Mouse (Mus musculus) CH12.LX (cell line): Measurements from ENCODE around the gene Nkx2-4. TPM values are rescaled to one million over a fixed set of nuclear protein-coding genes. Genes with fewer than 3 reads are reported as not detected.

Source experiments
- DNase-seq: peaks from one replicate; pipeline ENCODE4 v3.0.0-alpha.2; 2013; ENCODE audit errors: extremely low read depth
- H3K27ac ChIP-seq: 2 replicates; pipeline ENCODE4 v1.5.1; 2012; ENCODE audit warnings: low read depth, mild to moderate bottlenecking, control low read depth, moderate library complexity; ENCODE audit not compliant: insufficient read depth
- H3K27me3 ChIP-seq: replicated peaks from 2 replicates; pipeline ENCODE3; 2012; ENCODE audit warnings: inconsistent platforms
- H3K36me3 ChIP-seq, 2 experiments: replicated peaks in 1 of 2; 2 replicates each; pipeline versions ENCODE3 to v1.6.1; 2012; ENCODE audit warnings: inconsistent platforms in 1 of 2, low read length in 1 of 2, mild to moderate bottlenecking in 1 of 2, mixed read lengths in 1 of 2, moderate library complexity in 1 of 2; ENCODE audit not compliant: control insufficient read depth in 1 of 2, insufficient read depth in 1 of 2
- H3K4me1 ChIP-seq, 2 experiments: 2 replicates each; pipeline ENCODE4 v1.6.1; 2012; ENCODE audit warnings: inconsistent platforms in 1 of 2, moderate library complexity in 1 of 2; ENCODE audit not compliant: insufficient read depth in 2 of 2, control insufficient read depth in 1 of 2
- H3K4me2 ChIP-seq: 2 replicates; pipeline ENCODE4 v1.6.1; 2012; ENCODE audit warnings: low read depth, mild to moderate bottlenecking, control low read depth; ENCODE audit not compliant: poor library complexity, insufficient read depth, severe bottlenecking
- H3K4me3 ChIP-seq, 3 experiments: fragments of 150-350 bp in 1 of 3; sonication (generic) in 1 of 3; replicated peaks in 1 of 3; 2 replicates each; pipeline versions ENCODE3 to v1.5.1; 2011 to 2012; ENCODE audit warnings: low read depth in 2 of 3, low read length in 2 of 3, mild to moderate bottlenecking in 2 of 3, moderate library complexity in 2 of 3, control low read depth in 1 of 3, improper control_type of control experiment in 1 of 3, inconsistent platforms in 1 of 3, mixed read lengths in 1 of 3; ENCODE audit not compliant: poor library complexity in 1 of 3
- H3K79me2 ChIP-seq: replicated peaks from 2 replicates; pipeline ENCODE4 v1.6.1; 2012; ENCODE audit warnings: mild to moderate bottlenecking, moderate library complexity; ENCODE audit not compliant: control insufficient read depth, poor library complexity, insufficient read depth, severe bottlenecking; ENCODE audit errors: extremely low read depth
- H3K9ac ChIP-seq: 2 replicates; pipeline ENCODE4 v1.6.1; 2012; ENCODE audit warnings: low read depth, mild to moderate bottlenecking, control low read depth, moderate library complexity; ENCODE audit not compliant: insufficient read depth
- H3K9me3 ChIP-seq: replicated peaks from 2 replicates; pipeline ENCODE3; 2012; ENCODE audit warnings: low read length, inconsistent platforms, mixed read lengths
- BHLHE40 ChIP-seq: IDR thresholded peaks from 2 replicates; pipeline ENCODE4 v1.6.1; 2011; ENCODE audit warnings: mild to moderate bottlenecking, low read depth, low read length, improper control_type of control experiment
- CHD1 ChIP-seq: IDR thresholded peaks from 2 replicates; pipeline ENCODE4 v1.6.1; 2012; ENCODE audit warnings: low read depth, low read length, improper control_type of control experiment, inconsistent platforms
- ELF1 ChIP-seq: IDR thresholded peaks from 2 replicates; pipeline ENCODE4 v1.6.1; 2014; ENCODE audit warnings: low read depth, mild to moderate bottlenecking, inconsistent platforms, low read length, improper control_type of control experiment
- ETS1 ChIP-seq: conservative IDR thresholded peaks from 2 replicates; pipeline ENCODE4 v1.6.1; 2012; ENCODE audit warnings: low read depth, mild to moderate bottlenecking, inconsistent platforms, low read length, improper control_type of control experiment, moderate library complexity
- GABPA ChIP-seq: IDR thresholded peaks from 2 replicates; pipeline ENCODE4 v1.6.1; 2012; ENCODE audit warnings: low read depth, low read length, improper control_type of control experiment, inconsistent platforms; ENCODE audit not compliant: insufficient replicate concordance
- IRF4 ChIP-seq: IDR thresholded peaks from 2 replicates; pipeline ENCODE4 v1.6.1; 2014; ENCODE audit warnings: low read depth, mild to moderate bottlenecking, inconsistent platforms, low read length, improper control_type of control experiment
- JUN ChIP-seq: IDR thresholded peaks from 2 replicates; pipeline ENCODE4 v1.6.1; 2011; ENCODE audit warnings: low read depth, mild to moderate bottlenecking, low read length, improper control_type of control experiment, moderate library complexity; ENCODE audit not compliant: insufficient read depth
- JUND ChIP-seq: conservative IDR thresholded peaks from 2 replicates; pipeline ENCODE4 v1.6.1; 2011; ENCODE audit warnings: low read depth, low read length, improper control_type of control experiment
- KAT2A ChIP-seq: IDR thresholded peaks from 2 replicates; pipeline ENCODE4 v1.6.1; 2012; ENCODE audit warnings: low read length, improper control_type of control experiment, inconsistent platforms; ENCODE audit not compliant: insufficient replicate concordance
- MAFK ChIP-seq: IDR thresholded peaks from 2 replicates; pipeline ENCODE4 v1.6.1; 2011; ENCODE audit warnings: low read length, improper control_type of control experiment; ENCODE audit not compliant: insufficient replicate concordance
- MAZ ChIP-seq: IDR thresholded peaks from 2 replicates; pipeline ENCODE4 v1.6.1; 2012; ENCODE audit warnings: low read depth, mild to moderate bottlenecking, inconsistent platforms, low read length, improper control_type of control experiment, moderate library complexity
- MYC ChIP-seq: IDR thresholded peaks from 2 replicates; pipeline ENCODE4 v1.6.1; 2011; ENCODE audit warnings: low read depth, mild to moderate bottlenecking, improper control_type of control experiment, low read length
- POLR2A ChIP-seq: IDR thresholded peaks from 2 replicates; pipeline ENCODE4 v1.6.1; 2011; ENCODE audit warnings: low read depth, mild to moderate bottlenecking, improper control_type of control experiment, low read length
- RCOR1 ChIP-seq: conservative IDR thresholded peaks from 2 replicates; pipeline ENCODE4 v1.6.1; 2012; ENCODE audit warnings: low read depth, mild to moderate bottlenecking, inconsistent platforms, low read length, improper control_type of control experiment
- SIN3A ChIP-seq: IDR thresholded peaks from 2 replicates; pipeline ENCODE4 v1.6.1; 2012; ENCODE audit warnings: low read length, improper control_type of control experiment, inconsistent platforms
- SMC3 ChIP-seq: IDR thresholded peaks from 2 replicates; pipeline ENCODE4 v1.6.1; 2011; ENCODE audit warnings: low read depth, low read length, improper control_type of control experiment
- TCF12 ChIP-seq: IDR thresholded peaks from 2 replicates; pipeline ENCODE4 v1.6.1; 2014; ENCODE audit warnings: low read depth, mild to moderate bottlenecking, inconsistent platforms, low read length, improper control_type of control experiment
- UBTF ChIP-seq: IDR thresholded peaks from 2 replicates; pipeline ENCODE4 v1.6.1; 2012; ENCODE audit warnings: low read depth, mild to moderate bottlenecking, inconsistent platforms, low read length, improper control_type of control experiment, moderate library complexity
- USF1 ChIP-seq: IDR thresholded peaks from 2 replicates; pipeline ENCODE4 v1.6.1; 2014; ENCODE audit warnings: low read depth, mild to moderate bottlenecking, inconsistent platforms, low read length, improper control_type of control experiment
- USF2 ChIP-seq: conservative IDR thresholded peaks from 2 replicates; pipeline ENCODE4 v1.6.1; 2011; ENCODE audit warnings: low read depth, low read length, improper control_type of control experiment
- ZC3H11A ChIP-seq: IDR thresholded peaks from 2 replicates; pipeline ENCODE4 v1.6.1; 2012; ENCODE audit warnings: low read depth, mild to moderate bottlenecking, inconsistent platforms, low read length, improper control_type of control experiment
- ZKSCAN1 ChIP-seq: IDR thresholded peaks from 2 replicates; pipeline ENCODE4 v1.6.1; 2012; ENCODE audit warnings: low read depth, inconsistent platforms, low read length, improper control_type of control experiment, borderline replicate concordance
- ZMIZ1 ChIP-seq: IDR thresholded peaks from 2 replicates; pipeline ENCODE4 v1.6.1; 2012; ENCODE audit warnings: low read depth, mild to moderate bottlenecking, inconsistent platforms, low read length, improper control_type of control experiment
- ZNF384 ChIP-seq: IDR thresholded peaks from 2 replicates; pipeline ENCODE4 v1.6.1; 2012; ENCODE audit warnings: low read depth, low read length, improper control_type of control experiment, inconsistent platforms
- dilution Hi-C: fragments of 300-500 bp; cut with MboI; formaldehyde crosslinking; loops from 2 replicates; pipeline ENCODE4 v1.14.3; 2020; ENCODE audit warnings: low sequenced_read_pairs; ENCODE audit not compliant: extremely low pct_unique_long_range_greater_than_20kb, extremely low pct_ligation_motif_present
- in situ Hi-C: fragments of 300-500 bp; cut with MboI; formaldehyde crosslinking; loops from 3 replicates; pipeline ENCODE4 v1.14.3; 2019; ENCODE audit warnings: low sequenced_read_pairs, low pct_ligation_motif_present, low pct_unique_long_range_greater_than_20kb, mixed read lengths
- polyA plus RNA-seq: library from polyadenylated mRNA; unstranded; fragments of >175 nt; gene quantifications from 2 replicates; pipeline ENCODE4 v1.2.1, GENCODE M21; 2012; ENCODE audit warnings: low read depth; ENCODE audit not compliant: insufficient read length
- total RNA-seq, 2 experiments: library from RNA; depleted of rRNA; stranded (reverse); fragments of 300-350 nt in 1 of 2; fragments of >200 nt in 1 of 2; gene quantifications; 2 replicates each; pipeline ENCODE4 v1.2.3; 2012 to 2014

Gene Nkx2-4
- total and polyA plus RNA-seq, 3 experiments = not detected

- H3K27me3 ChIP-seq = no peaks in the 10 kb centered on the region
- H3K4me1 ChIP-seq = no peaks in the 10 kb centered on the region
- DNase-seq = no peak
- no peak overlapping the region for H3K9ac ChIP-seq
- in situ Hi-C loops = no loop called here
- no peak for TF ChIP-seq MYC
- TF ChIP-seq UBTF = no peak
- no peak for TF ChIP-seq ZMIZ1
- TF ChIP-seq GABPA = no peak
- TF ChIP-seq SMC3 = no peak
- no peak for TF ChIP-seq IRF4
- no peak for TF ChIP-seq ZKSCAN1
- TF ChIP-seq MAFK = no peak
- TF ChIP-seq RCOR1 = no peak
- TF ChIP-seq ZC3H11A = no peak
- TF ChIP-seq SIN3A = no peak
- no peak for TF ChIP-seq ELF1
- no peak for TF ChIP-seq ETS1
- TF ChIP-seq, all 38 proteins: peak for 0
- Histone ChIP-seq H3K4me2 (no peak overlapping the region), H3K27ac (no peak overlapping the region), H3K79me2 (peaks cover 4% of the 10 kb centered on the region; the same call in 1 of the 2 replicates), H3K36me3 (peaks cover 36 to 80% of the 10 kb centered on the region in 2 experiments), H3K4me3 (no peak overlapping the region), H3K9me3 (no peaks in the 10 kb centered on the region)
- dilution Hi-C loops = no loop called here
Measured at GRCm38 (mm10) chr2:147053229-147053892, 31.9 kb downstream of the Nkx2-4 start.

- dilution Hi-C loops (no loop called here), in situ Hi-C loops (no loop called here)
- peaks cover 2 to 13% of the 10 kb centered on the region in 2 experiments; a peak in 3 of 4 replicates for H3K4me1 ChIP-seq
- H3K79me2 ChIP-seq = peaks cover 2% of the 10 kb centered on the region; the same call in 1 of the 2 replicates
- H3K36me3 ChIP-seq = peaks cover 27 to 73% of the 10 kb centered on the region in 2 experiments
- H3K27me3 ChIP-seq = no peaks in the 10 kb centered on the region
- TF ChIP-seq ELF1 (no peak), USF2 (no peak), POLR2A (no peak), ZNF384 (no peak), MAZ (no peak), IRF4 (no peak), SMC3 (no peak), SIN3A (no peak), MYC (no peak), BHLHE40 (no peak), CHD1 (no peak), RCOR1 (no peak), TCF12 (no peak), JUN (no peak), USF1 (no peak), GABPA (no peak), ZC3H11A (no peak), JUND (no peak), KAT2A (no peak), ZMIZ1 (no peak)
- no peak overlapping the region for H3K27ac ChIP-seq
- no peak for DNase-seq
- no peak overlapping the region for H3K4me3 ChIP-seq
- no peak overlapping the region for H3K4me2 ChIP-seq
- H3K9me3 ChIP-seq = no peaks in the 10 kb centered on the region
- H3K9ac ChIP-seq = no peak overlapping the region
Measured at GRCm38 (mm10) chr2:147047051-147047450, 38.2 kb downstream of the Nkx2-4 start.
